Mouse (Mus musculus): ENCODE measurements around the gene Ube2s.

Ube2s gene

GRCm38 (mm10) chr7:4776861-4777830 is 35.2 kb downstream of the Ube2s start:
- DNase-seq = peak; percentile 42

GRCm38 (mm10) chr7:4776131-4776530 is 36.3 kb downstream of the Ube2s start:
- DNase-seq = no peak

- DNase-seq = no peak
Measured at GRCm38 (mm10) chr7:4771202-4771601, 41.2 kb downstream of the Ube2s start, which contains the start of gene Fam71e2. TSS of gene Fam71e2 (minus strand) at chr7:4771302.

DNA sequence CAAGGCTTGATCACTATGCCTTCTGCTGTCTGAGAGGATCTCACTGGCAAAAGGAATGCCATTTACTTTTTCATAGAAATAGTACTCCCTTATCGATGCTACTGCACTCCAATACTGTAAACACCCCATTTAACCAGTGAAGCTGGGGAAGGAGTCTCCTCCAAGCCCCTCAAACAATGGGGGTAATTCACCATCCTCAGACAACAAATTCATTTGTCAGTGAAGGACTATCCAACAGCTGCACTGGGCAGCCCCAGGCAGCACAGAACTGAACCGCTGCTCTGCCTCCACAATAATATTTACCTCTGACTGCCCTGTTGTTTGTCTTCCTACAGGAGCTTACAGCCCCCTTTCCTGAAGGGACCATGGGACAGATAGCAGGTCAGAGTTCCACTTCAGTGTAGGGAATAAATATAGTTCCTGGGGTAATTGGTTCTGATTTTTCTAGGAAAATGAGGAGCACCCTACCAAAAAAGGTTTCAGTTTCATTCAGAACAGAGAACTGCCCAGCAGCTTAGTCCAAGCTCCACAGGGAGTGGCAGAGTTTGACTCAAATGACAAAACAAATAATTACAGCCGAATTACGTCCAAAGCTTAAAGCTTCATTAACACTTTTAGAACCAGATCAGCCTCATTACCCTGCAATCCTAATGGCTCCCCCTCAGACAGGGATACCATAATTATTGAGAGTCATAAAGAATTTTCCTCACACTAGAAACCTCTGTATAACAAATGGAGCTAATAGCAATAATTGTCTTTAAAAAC is 47.3 kb downstream of the Ube2s start:
- DNase-seq = no peak

DNA sequence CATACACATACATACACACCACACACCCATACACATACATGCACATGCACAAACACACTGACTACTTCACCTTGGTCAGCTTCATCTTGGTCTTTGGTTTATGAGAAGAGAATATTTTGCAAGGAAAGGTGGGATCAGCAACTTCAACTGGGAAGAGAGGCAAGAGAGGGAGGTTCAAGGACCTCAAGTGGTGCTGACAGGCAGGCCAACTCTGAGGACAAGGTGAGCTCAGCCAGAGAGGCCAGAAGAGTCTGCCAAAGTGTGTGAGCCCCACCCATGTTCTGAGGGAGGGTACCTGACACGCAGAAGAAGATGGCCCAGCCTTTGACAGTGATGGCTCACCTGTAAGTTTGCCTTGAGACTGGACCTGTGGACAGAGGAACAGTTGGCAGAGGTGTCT is 52.7 kb downstream of the Ube2s start:
- DNase-seq = no peak

- peak; percentile 78 for DNase-seq
Measured at GRCm38 (mm10) chr7:4752821-4753570, 59.4 kb downstream of the Ube2s start, which contains the start of gene Cox6b2. TSS of gene Cox6b2 (minus strand) at chr7:4753094.

GRCm38 (mm10) chr7:4751971-4752820 is 60.2 kb downstream of the Ube2s start:
- peak; percentile 63 for DNase-seq

DNA sequence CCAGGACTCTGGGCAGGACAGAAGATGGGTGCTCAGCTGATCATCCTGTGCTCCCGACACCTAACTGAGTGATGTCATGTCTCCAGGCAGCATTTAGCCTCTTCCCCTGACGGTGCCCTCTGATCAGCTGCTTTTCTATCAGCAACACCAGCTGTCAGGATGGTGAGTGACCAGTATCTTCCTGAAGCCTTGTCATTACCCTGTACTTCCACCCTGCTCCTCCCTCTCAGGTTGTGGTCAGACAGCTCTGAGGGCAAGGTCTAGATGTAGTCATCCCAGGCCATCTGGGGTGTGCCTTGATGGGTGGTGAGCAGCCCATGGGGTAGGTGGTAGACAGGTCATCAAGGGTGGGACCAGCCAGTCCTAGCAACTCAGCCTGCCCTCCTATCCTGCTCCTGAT is 63.2 kb downstream of the Ube2s start:
- DNase-seq = no peak

GRCm38 (mm10) chr7:4748321-4748720 is 64.1 kb downstream of the Ube2s start:
- DNase-seq = no peak

GRCm38 (mm10) chr7:4747156-4747899 is 65.1 kb downstream of the Ube2s start:
- DNase-seq = no peak

DNA sequence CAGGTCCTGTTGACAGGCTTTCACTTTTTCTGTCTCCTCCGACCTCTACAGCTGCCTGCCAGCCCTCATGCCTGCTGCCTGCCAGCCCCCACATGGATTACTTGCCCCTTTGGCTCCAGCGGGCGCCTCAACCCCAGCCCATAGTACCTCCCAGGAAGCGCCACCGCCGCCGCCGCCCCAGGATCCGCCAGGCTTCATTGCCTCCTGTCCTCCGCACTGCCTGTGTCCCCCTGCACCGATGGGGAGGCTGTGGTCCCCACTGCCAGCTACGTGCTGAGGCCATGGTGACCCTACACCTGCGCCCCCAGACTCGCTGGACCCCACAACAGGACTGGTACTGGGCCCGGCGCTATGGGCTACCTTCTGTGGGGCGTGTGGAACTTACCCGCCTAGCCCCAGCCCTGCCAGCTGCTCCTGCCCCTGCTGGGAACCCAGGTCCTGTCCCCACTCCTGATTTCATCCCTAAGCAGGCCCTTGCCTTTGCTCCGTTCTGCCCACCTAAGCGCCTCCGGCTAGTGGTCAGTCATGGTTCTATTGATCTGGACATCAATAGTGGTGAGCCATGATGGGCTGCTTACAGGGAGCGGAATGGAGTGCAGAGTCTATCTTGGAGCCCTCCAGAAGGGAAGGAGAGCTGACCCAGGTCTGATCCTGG is 65.9 kb downstream of the Ube2s start:
- DNase-seq = no peak

DNA sequence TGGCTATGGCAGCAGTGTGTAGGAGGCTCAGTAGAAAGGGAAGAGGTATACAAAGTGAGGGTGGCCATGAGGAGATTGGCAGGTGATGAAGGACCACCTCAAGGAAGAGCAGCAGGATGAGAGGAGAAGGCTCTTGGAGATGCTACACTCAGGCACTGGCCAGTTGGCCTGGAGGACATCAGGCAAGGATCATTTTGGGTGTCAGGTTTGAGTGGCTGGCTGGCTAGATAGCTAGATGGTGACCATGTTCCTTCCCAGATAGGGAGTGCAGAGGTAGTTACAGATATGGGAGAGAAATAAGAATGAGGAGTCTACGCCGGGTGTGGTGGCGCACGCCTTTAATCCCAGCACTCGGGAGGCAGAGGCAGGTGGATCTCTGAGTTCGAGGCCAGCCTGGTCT is 67.5 kb downstream of the Ube2s start:
- no peak for DNase-seq

All from kidney, adult 11 months (tissue).